Mouse (Mus musculus) olfactory bulb, adult 2 months (tissue): ENCODE data around the gene Farp1.

Experiments used
- CTCF ChIP-seq: fragments of 200-500 bp; IDR thresholded peaks from 2 replicates; pipeline ENCODE4 v1.5.1; 2012; ENCODE audit warnings: low read depth, mild to moderate bottlenecking, low read length, moderate library complexity; ENCODE audit not compliant: insufficient read depth
- POLR2A ChIP-seq: fragments of 200-500 bp; IDR thresholded peaks from 2 replicates; pipeline ENCODE4 v1.6.1; 2012; ENCODE audit warnings: mild to moderate bottlenecking, low read depth, low read length, moderate library complexity; ENCODE audit not compliant: insufficient read depth

DNA sequence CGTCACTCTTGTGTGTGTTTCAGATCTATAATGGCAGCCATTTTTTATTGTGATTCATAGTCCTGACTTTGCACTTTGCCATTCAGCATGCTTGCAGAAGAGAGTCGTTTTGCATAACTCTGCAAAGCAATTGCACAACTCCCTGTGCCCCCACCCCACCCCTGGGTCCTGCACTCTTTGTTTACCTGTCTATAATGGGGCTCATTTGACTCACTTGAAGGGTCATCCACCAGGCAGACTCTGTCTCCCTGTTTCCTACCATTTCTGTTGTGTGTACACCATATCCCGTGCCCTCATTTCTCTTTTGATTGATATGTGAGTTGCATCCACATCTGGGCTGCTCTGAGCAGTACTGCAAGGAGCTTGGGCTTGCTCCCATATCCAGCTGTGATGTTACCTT is 175.3 kb downstream of the Farp1 start:
- TF ChIP-seq CTCF = no peak
- TF ChIP-seq POLR2A = no peak
